Mouse (Mus musculus) neural tube, embryonic 10.5 days (tissue): ENCODE measurements around the gene Olfr586.

Experiments used
- DNase-seq: peaks from one replicate; pipeline ENCODE4 v3.0.0-alpha.2; 2017; ENCODE audit warnings: low spot score; ENCODE audit errors: extremely low spot score

The Olfr586 gene

DNA sequence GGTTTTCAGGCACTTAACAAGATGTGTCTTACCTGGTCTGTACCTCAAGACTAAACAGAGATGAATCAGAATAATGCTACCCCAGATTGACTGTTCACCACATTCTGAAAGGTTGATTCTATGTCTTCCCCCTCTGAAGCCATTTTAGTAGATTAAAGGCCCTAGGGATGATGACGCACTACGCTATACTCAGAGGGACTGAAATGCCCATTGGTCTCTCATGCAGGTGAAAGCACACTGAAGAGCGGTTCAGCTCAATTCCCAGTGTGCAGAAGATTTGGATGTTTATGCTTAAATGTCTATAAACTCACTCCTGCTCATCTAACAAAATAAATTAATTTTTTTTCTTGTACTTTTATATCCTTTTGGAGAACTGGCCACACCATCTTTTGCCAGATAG lies at the start of gene Olfr586:
TSS of gene Olfr586 (minus strand) at position 101 of the 400 bp plus-strand sequence.
- DNase-seq, result no peak

DNA sequence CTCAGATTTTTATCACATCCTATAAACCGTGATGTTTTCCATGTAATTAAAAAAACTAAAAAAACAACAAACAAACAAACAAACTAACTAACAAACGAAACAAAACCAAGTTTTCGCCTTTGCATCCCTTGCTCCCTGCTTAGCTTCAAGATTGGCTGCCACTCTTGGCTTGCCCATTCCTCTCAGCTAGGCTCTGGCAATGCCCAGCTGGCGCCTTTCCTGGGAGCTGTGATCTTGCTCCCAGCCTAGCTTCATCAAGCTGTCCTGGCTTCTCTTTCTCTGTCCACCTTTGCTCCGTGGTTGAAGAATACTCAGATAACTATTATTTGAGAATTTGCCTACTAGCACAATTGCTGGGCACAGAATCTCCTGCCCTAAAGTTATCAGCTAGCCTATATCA lies 44.3 kb upstream of the Olfr586 start:
- no peak for DNase-seq

DNA sequence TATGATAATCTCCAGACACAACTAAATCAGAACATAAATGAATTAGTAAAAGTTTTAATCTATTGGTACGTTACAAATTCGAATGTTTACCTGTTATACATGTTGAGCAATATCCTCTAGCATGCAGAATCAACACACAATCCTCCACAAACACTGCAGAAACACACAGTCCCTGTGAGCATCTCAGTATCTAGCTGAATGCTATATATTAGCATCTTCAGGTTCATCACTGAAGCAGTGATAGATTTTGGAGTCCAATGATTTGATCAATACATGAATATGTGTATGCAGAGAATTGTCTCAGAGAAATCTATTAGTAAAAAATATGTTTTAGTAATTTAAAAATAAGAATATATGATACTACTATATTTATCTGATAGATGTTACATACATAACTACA lies 30.8 kb upstream of the Olfr586 start, which contains the start of gene Olfr589:
TSS of gene Olfr589 (minus strand) at position 101 of the 400 bp plus-strand sequence.
- DNase-seq, result no peak

DNA sequence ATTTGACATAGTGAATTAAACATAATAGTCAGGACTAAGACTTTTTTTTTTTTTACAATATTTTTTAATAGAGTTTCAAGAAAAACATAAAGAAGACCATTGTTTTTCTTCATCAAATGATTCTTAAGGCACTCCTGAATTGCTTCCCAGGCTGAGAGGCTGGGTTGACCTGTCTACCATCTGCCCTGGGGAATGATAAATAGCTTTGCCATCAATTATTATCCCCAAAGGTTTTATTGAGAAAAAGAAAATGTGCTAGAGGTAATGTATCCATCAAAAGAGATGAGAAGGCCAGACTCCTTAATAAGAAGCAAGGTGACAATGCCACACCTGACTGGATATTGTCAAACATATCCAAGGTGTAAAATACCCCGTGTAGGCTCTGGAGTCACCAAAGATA lies 15.1 kb upstream of the Olfr586 start, which contains the start of gene Olfr588-ps1:
TSS of gene Olfr588-ps1 (plus strand) at position 301 of the 400 bp plus-strand sequence.
- DNase-seq, result no peak

DNA sequence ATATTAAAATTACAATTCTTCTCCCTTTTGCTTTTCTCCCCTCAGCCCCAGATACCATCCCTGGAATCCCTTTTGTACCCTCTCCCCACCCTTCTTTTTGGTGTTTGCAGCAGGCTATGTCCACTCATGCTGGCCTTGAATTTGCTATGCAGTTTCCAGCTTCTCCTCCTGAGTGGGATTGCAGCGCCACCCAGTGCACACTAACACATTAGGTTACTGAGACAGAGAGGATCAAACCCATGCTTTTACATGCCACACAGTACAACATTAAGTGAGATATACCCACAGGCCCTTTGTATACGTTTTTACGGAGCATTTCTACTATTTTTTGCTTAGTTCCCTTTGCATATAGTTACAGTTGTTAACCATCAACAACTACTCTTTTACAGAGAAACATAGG lies 6.0 kb downstream of the Olfr586 start:
- no peak for DNase-seq

DNA sequence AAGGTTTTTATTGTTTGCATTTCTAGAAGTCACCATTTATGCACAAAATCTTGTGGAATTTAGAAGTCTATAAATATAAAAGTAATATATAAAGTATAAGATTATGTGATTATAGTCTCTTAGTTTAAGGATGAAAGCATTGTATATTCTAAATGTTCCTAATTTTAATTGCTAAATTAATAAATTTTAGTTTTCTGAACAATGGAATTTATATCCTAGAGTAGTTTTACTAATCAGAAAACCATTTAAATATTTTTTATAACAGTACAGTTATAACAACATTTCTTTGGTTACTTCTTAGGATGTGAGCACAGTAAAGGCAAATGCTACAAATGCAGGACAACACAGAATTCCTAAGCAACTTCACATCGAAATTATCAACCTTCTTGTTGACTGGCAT lies 28.0 kb downstream of the Olfr586 start, which contains the start of gene Olfr585:
TSS of gene Olfr585 (plus strand) at position 301 of the 400 bp plus-strand sequence.
- DNase-seq, result no peak

DNA sequence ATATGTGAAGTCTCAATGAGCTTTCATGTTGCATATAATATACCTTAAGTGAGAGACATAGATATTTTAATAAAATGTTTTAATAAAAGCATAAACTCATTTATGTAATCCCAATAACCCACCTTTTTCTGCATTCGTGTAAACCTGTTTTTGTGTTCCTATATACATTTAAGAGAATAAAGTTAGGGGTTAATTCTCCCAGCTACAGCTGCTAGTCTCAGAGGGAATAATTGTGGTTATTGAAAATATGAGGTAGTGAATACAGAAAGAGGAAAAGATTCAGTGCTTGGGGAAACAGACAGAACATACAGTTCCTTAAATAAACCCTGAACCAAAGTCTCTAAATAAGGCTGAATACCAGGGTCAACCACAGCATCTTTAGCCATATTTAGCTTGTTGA lies 43.9 kb downstream of the Olfr586 start, which contains the start of gene Olfr584:
TSS of gene Olfr584 (plus strand) at position 301 of the 400 bp plus-strand sequence.
- no peak for DNase-seq
